Mouse (Mus musculus) liver, adult 2 months (tissue): ENCODE measurements around the gene Npm1. TPM values are rescaled to one million over a fixed set of nuclear protein-coding genes. Genes with fewer than 3 reads are reported as not detected.

Source experiments
- DNase-seq: peaks from one replicate; pipeline ENCODE4 v3.0.0-alpha.2; 2011; ENCODE audit warnings: low read depth, low spot score; ENCODE audit errors: extremely low read depth
- H3K27ac ChIP-seq: fragments of 200-500 bp; replicated peaks from 2 replicates; pipeline ENCODE4 v1.5.1; 2012; ENCODE audit warnings: low read depth, mild to moderate bottlenecking, control low read depth, inconsistent platforms, low read length; ENCODE audit not compliant: insufficient read depth
- H3K27me3 ChIP-seq: fragments of 200-500 bp; 2 replicates; pipeline ENCODE4 v1.6.1; 2012; ENCODE audit warnings: mild to moderate bottlenecking, moderate library complexity, low read length, inconsistent platforms; ENCODE audit not compliant: control insufficient read depth, insufficient read depth
- H3K36me3 ChIP-seq: fragments of 200-500 bp; 2 replicates; pipeline ENCODE4 v1.6.1; 2012; ENCODE audit warnings: low read length, inconsistent platforms; ENCODE audit not compliant: control insufficient read depth, insufficient read depth
- H3K4me1 ChIP-seq: fragments of 200-500 bp; 2 replicates; pipeline ENCODE4 v1.6.1; 2011; ENCODE audit warnings: low read length; ENCODE audit not compliant: control insufficient read depth, insufficient read depth
- H3K4me3 ChIP-seq: fragments of 200-500 bp; 2 replicates; pipeline ENCODE4 v1.5.1; 2011; ENCODE audit warnings: low read depth, mild to moderate bottlenecking, control low read depth, low read length, moderate library complexity; ENCODE audit not compliant: insufficient read depth
- H3K79me2 ChIP-seq: fragments of 200-500 bp; 2 replicates; pipeline ENCODE4 v1.6.1; 2012; ENCODE audit warnings: inconsistent platforms, mild to moderate bottlenecking, low read length, moderate library complexity; ENCODE audit not compliant: control insufficient read depth, insufficient read depth
- H3K9ac ChIP-seq: fragments of 200-500 bp; 2 replicates; pipeline ENCODE4 v1.6.1; 2012; ENCODE audit warnings: low read depth, mild to moderate bottlenecking, control low read depth, inconsistent platforms, low read length
- CTCF ChIP-seq: fragments of 200-500 bp; IDR thresholded peaks from 2 replicates; pipeline ENCODE4 v1.5.1; 2011; ENCODE audit warnings: low read depth, low read length, control low read depth
- POLR2A ChIP-seq: fragments of 200-500 bp; IDR thresholded peaks from 2 replicates; pipeline ENCODE4 v1.6.1; 2011; ENCODE audit warnings: low read length, control low read depth; ENCODE audit not compliant: insufficient read depth; ENCODE audit errors: extremely low read depth
- WGBS: fragments of 180-500 bp; shearing (Covaris S2); methylation state at CpG from one replicate; pipeline ENCODE4 v1.1.7; 2018; 5-methylcytosine and 5-hydroxymethylcytosine counted together
- polyA plus RNA-seq: library from polyadenylated mRNA; depleted of rRNA; stranded (reverse); fragments of >200 nt; gene quantifications from 2 replicates; pipeline ENCODE4 v1.2.3, GENCODE M21; 2012
- total RNA-seq: library from RNA; depleted of rRNA; stranded (reverse); fragments of >200 nt; gene quantifications from 2 replicates; pipeline ENCODE4 v1.2.3, GENCODE M21; 2014

Gene Npm1
- total and polyA plus RNA-seq, 2 experiments, result 22.0 to 197 TPM

- no peak overlapping the region for H3K27ac ChIP-seq
- TF ChIP-seq POLR2A (no peak), CTCF (no peak)
- no peak overlapping the region for H3K4me3 ChIP-seq
- WGBS, result 8% methylated on average over 25 of the region's 25 CpGs
- no peaks in the 10 kb centered on the region; the same call in 1 of the 2 replicates for H3K4me1 ChIP-seq
- no peak overlapping the region for H3K9ac ChIP-seq
- peaks cover 27% of the 10 kb centered on the region for H3K27me3 ChIP-seq
- DNase-seq, result no peak
- H3K36me3 ChIP-seq, result no peaks in the 10 kb centered on the region
- no peaks in the 10 kb centered on the region for H3K79me2 ChIP-seq
Observed at GRCm38 (mm10) chr11:33195531-33196446, 32.8 kb upstream of the Npm1 start.

- H3K79me2 ChIP-seq, result no peaks in the 10 kb centered on the region
- no peak for DNase-seq
- H3K36me3 ChIP-seq, result no peaks in the 10 kb centered on the region
- peaks cover 26% of the 10 kb centered on the region for H3K27me3 ChIP-seq
- WGBS, result 35% methylated on average over 7 of the region's 7 CpGs
- H3K4me3 ChIP-seq, result no peak overlapping the region
- TF ChIP-seq POLR2A, result no peak
- no peak for TF ChIP-seq CTCF
- H3K27ac ChIP-seq, result no peak overlapping the region
- H3K4me1 ChIP-seq, result no peaks in the 10 kb centered on the region
- no peak overlapping the region for H3K9ac ChIP-seq
Observed at GRCm38 (mm10) chr11:33195061-33195460, 32.1 kb upstream of the Npm1 start.

GRCm38 (mm10) chr11:33193695-33194094 lies 30.7 kb upstream of the Npm1 start:
- Histone ChIP-seq H3K79me2 (no peaks in the 10 kb centered on the region), H3K9ac (no peak overlapping the region), H3K36me3 (no peaks in the 10 kb centered on the region), H3K27me3 (peaks cover 19% of the 10 kb centered on the region), H3K4me3 (no peak overlapping the region), H3K27ac (no peak overlapping the region), H3K4me1 (no peaks in the 10 kb centered on the region)
- WGBS, result 7% methylated on average over 12 of the region's 12 CpGs
- no peak for DNase-seq
- no peak for TF ChIP-seq CTCF
- TF ChIP-seq POLR2A, result no peak

GRCm38 (mm10) chr11:33181804-33182203 lies 18.8 kb upstream of the Npm1 start:
- Histone ChIP-seq H3K9ac (no peak overlapping the region), H3K27ac (no peak overlapping the region), H3K4me3 (no peak overlapping the region), H3K4me1 (no peaks in the 10 kb centered on the region), H3K27me3 (peaks cover 6% of the 10 kb centered on the region; the same call in 1 of the 2 replicates), H3K79me2 (no peaks in the 10 kb centered on the region), H3K36me3 (no peaks in the 10 kb centered on the region)
- 77% methylated on average over 3 of the region's 3 CpGs for WGBS
- TF ChIP-seq CTCF (no peak), POLR2A (no peak)
- DNase-seq, result no peak

GRCm38 (mm10) chr11:33180701-33181116 lies 17.7 kb upstream of the Npm1 start:
- H3K27ac ChIP-seq, result no peak overlapping the region
- WGBS, result 6% methylated on average over 18 of the region's 18 CpGs
- no peak for DNase-seq
- H3K4me1 ChIP-seq, result no peaks in the 10 kb centered on the region
- TF ChIP-seq POLR2A (no peak), CTCF (no peak)
- H3K79me2 ChIP-seq, result no peaks in the 10 kb centered on the region
- peaks cover 6% of the 10 kb centered on the region; the same call in 1 of the 2 replicates for H3K27me3 ChIP-seq
- no peaks in the 10 kb centered on the region for H3K36me3 ChIP-seq
- no peak overlapping the region for H3K4me3 ChIP-seq
- no peak overlapping the region for H3K9ac ChIP-seq

- 63% methylated on average over 1 of the region's 1 CpGs for WGBS
- no peaks in the 10 kb centered on the region for H3K4me1 ChIP-seq
- H3K27me3 ChIP-seq, result peaks cover 6% of the 10 kb centered on the region; the same call in 1 of the 2 replicates
- H3K9ac ChIP-seq, result no peak overlapping the region
- H3K79me2 ChIP-seq, result no peaks in the 10 kb centered on the region
- no peak overlapping the region for H3K4me3 ChIP-seq
- H3K27ac ChIP-seq, result no peak overlapping the region
- DNase-seq, result no peak
- TF ChIP-seq CTCF, result no peak
- no peak for TF ChIP-seq POLR2A
- no peaks in the 10 kb centered on the region for H3K36me3 ChIP-seq
Observed at GRCm38 (mm10) chr11:33179802-33180201, 16.8 kb upstream of the Npm1 start.
